Mouse (Mus musculus): ENCODE data around the gene Arl3. TPM values are rescaled to one million over a fixed set of nuclear protein-coding genes. Genes with fewer than 3 reads are reported as not detected.

The Arl3 gene
- total and polyA plus RNA-seq, 3 experiments, result 24.1 to 46.5 (median 45.3) TPM

GRCm38 (mm10) chr19:46490634-46491033 lies 82.4 kb downstream of the Arl3 start:
- DNase-seq (ENCODE audit: extremely low read depth), result no peak

GRCm38 (mm10) chr19:46489448-46489847 lies 83.5 kb downstream of the Arl3 start:
- Histone ChIP-seq H3K36me3 (replicated peaks in 1 of 2; ENCODE audit: control insufficient read depth in 1 of 2, insufficient read depth in 1 of 2, low read length in 1 of 2) (peaks cover 8 to 35% of the 10 kb centered on the region in 2 experiments), H3K4me2 (ENCODE audit: insufficient read depth, low read depth, poor library complexity, severe bottlenecking) (no peak overlapping the region), H3K27ac (ENCODE audit: insufficient read depth, low read depth) (no peak overlapping the region), H3K79me2 (replicated peaks; ENCODE audit: control insufficient read depth, extremely low read depth, insufficient read depth, poor library complexity, severe bottlenecking) (no peaks in the 10 kb centered on the region), H3K9ac (ENCODE audit: insufficient read depth, low read depth) (no peak overlapping the region), H3K27me3 (replicated peaks) (no peaks in the 10 kb centered on the region), H3K4me3 (replicated peaks in 1 of 3; ENCODE audit: low read depth in 2 of 3, low read length in 2 of 3, poor library complexity in 1 of 3) (no peak overlapping the region), H3K4me1 (ENCODE audit: control insufficient read depth in 1 of 2, insufficient read depth in 2 of 2) (peaks cover 0 to 17% of the 10 kb centered on the region in 2 experiments; a peak in 3 of 4 replicates), H3K9me3 (replicated peaks; ENCODE audit: low read length) (no peaks in the 10 kb centered on the region)
- DNase-seq (ENCODE audit: extremely low read depth), result no peak
- TF ChIP-seq ZMIZ1 (IDR thresholded peaks at IDR 0.05; ENCODE audit: low read depth, low read length) (no peak), ZKSCAN1 (IDR thresholded peaks at IDR 0.05; ENCODE audit: borderline replicate concordance, low read depth, low read length) (no peak), ELF1 (IDR thresholded peaks at IDR 0.05; ENCODE audit: low read depth, low read length) (no peak), RAD21 (IDR thresholded peaks at IDR 0.05; ENCODE audit: low read depth, low read length) (no peak), UBTF (IDR thresholded peaks at IDR 0.05; ENCODE audit: low read depth, low read length) (no peak), CHD1 (IDR thresholded peaks at IDR 0.05; ENCODE audit: low read depth, low read length) (no peak), MAFK (IDR thresholded peaks at IDR 0.05; ENCODE audit: insufficient replicate concordance, low read length) (no peak), TBP (conservative IDR thresholded peaks at IDR 0.05; ENCODE audit: low read depth, low read length) (no peak), HCFC1 (IDR thresholded peaks at IDR 0.05; ENCODE audit: low read depth, low read length) (no peak), E2F4 (IDR thresholded peaks at IDR 0.05; ENCODE audit: insufficient replicate concordance, low read depth, low read length) (no peak), CTCF (conservative IDR thresholded peaks at IDR 0.05 in 1 of 2, IDR thresholded peaks at IDR 0.05 in 1 of 2; ENCODE audit: low read depth in 2 of 2, low read length in 2 of 2) (no peak), USF2 (conservative IDR thresholded peaks at IDR 0.05; ENCODE audit: low read depth, low read length) (no peak), SIN3A (IDR thresholded peaks at IDR 0.05; ENCODE audit: low read length) (no peak), RCOR1 (conservative IDR thresholded peaks at IDR 0.05; ENCODE audit: low read depth, low read length) (no peak), IRF4 (IDR thresholded peaks at IDR 0.05; ENCODE audit: low read depth, low read length) (no peak), NRF1 (IDR thresholded peaks at IDR 0.05; ENCODE audit: low read depth, low read length) (no peak), ZNF384 (IDR thresholded peaks at IDR 0.05; ENCODE audit: low read depth, low read length) (no peak)
- dilution Hi-C loops (cut with MboI; ENCODE audit: extremely low pct_ligation_motif_present, extremely low pct_unique_long_range_greater_than_20kb, low sequenced_read_pairs), result no loop called here
- in situ Hi-C loops (cut with MboI; ENCODE audit: low pct_ligation_motif_present, low pct_unique_long_range_greater_than_20kb, low sequenced_read_pairs), result no loop called here

More at GRCm38 (mm10) chr19:46490634-46491033, 82.4 kb downstream of the Arl3 start:
- no peak overlapping the region for H3K27ac ChIP-seq (ENCODE audit: insufficient read depth, low read depth)
- no peaks in the 10 kb centered on the region for H3K9me3 ChIP-seq (replicated peaks; ENCODE audit: low read length)
- no peaks in the 10 kb centered on the region for H3K79me2 ChIP-seq (replicated peaks; ENCODE audit: control insufficient read depth, extremely low read depth, insufficient read depth, poor library complexity, severe bottlenecking)
- H3K27me3 ChIP-seq (replicated peaks), result no peaks in the 10 kb centered on the region
- peaks cover 4 to 23% of the 10 kb centered on the region in 2 experiments for H3K36me3 ChIP-seq (replicated peaks in 1 of 2; ENCODE audit: control insufficient read depth in 1 of 2, insufficient read depth in 1 of 2, low read length in 1 of 2)
- TF ChIP-seq KAT2A (IDR thresholded peaks at IDR 0.05; ENCODE audit: insufficient replicate concordance, low read length) (no peak), ZC3H11A (IDR thresholded peaks at IDR 0.05; ENCODE audit: low read depth, low read length) (no peak), SMC3 (IDR thresholded peaks at IDR 0.05; ENCODE audit: low read depth, low read length) (no peak), CHD2 (IDR thresholded peaks at IDR 0.05; ENCODE audit: low read length) (no peak), GABPA (IDR thresholded peaks at IDR 0.05; ENCODE audit: insufficient replicate concordance, low read depth, low read length) (no peak), IRF4 (IDR thresholded peaks at IDR 0.05; ENCODE audit: low read depth, low read length) (no peak), JUND (conservative IDR thresholded peaks at IDR 0.05; ENCODE audit: low read depth, low read length) (no peak)
- no peak overlapping the region for H3K4me3 ChIP-seq (replicated peaks in 1 of 3; ENCODE audit: low read depth in 2 of 3, low read length in 2 of 3, poor library complexity in 1 of 3)
- H3K4me1 ChIP-seq (ENCODE audit: control insufficient read depth in 1 of 2, insufficient read depth in 2 of 2), result peaks cover 3 to 21% of the 10 kb centered on the region in 2 experiments; a peak in 3 of 4 replicates
- in situ Hi-C loops (cut with MboI; ENCODE audit: low pct_ligation_motif_present, low pct_unique_long_range_greater_than_20kb, low sequenced_read_pairs), result no loop called here
- dilution Hi-C loops (cut with MboI; ENCODE audit: extremely low pct_ligation_motif_present, extremely low pct_unique_long_range_greater_than_20kb, low sequenced_read_pairs), result no loop called here
- no peak overlapping the region for H3K9ac ChIP-seq (ENCODE audit: insufficient read depth, low read depth)
- no peak overlapping the region for H3K4me2 ChIP-seq (ENCODE audit: insufficient read depth, low read depth, poor library complexity, severe bottlenecking)

All from CH12.LX (cell line).